Mouse (Mus musculus) T-helper 2 cell (primary cell): Measurements from ENCODE around the gene Ins2.

ENCODE experiments used
- in situ Hi-C: fragments of 300-600 bp; cut with MboI, MseI; formaldehyde crosslinking; loops from one replicate; pipeline ENCODE4 v1.15.1; 2025; ENCODE audit warnings: high pct_unique_total_duplicates

The Ins2 gene

GRCm38 (mm10) chr7:142743281-142743680 is at the start of gene Ins2:
TSS of gene Ins2 (minus strand) at chr7:142743381.
- in situ Hi-C loops: no loop called here

- in situ Hi-C loops: no loop called here
These were observed 49.6 kb upstream of the Ins2 start for GRCm38 (mm10) chr7:142792650-142793275.

- in situ Hi-C loops: no loop called here
These were observed 46.5 kb upstream of the Ins2 start for GRCm38 (mm10) chr7:142789667-142790066.

DNA sequence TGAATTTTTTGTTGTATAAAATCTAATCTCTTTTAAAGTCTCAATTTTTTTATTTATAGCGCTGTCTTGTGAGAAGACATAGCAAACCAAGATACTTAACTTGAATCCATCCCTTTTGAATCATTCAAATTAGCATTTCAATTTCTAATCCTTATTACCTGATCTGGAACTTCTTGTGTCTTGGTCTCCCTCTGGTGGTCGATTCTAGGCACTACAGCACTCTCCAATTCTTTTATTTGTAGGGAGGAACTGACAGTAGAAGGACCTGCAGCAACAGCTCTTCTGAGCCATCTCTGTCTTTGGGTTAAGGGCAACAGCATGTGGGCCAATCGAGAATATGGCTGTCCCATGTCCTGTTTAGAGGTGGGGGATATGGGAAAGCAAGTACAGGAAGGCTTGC is 5.4 kb downstream of the Ins2 start:
- in situ Hi-C loops: no loop called here

GRCm38 (mm10) chr7:142736943-142737490 is 6.2 kb downstream of the Ins2 start:
- in situ Hi-C loops: no loop called here

- in situ Hi-C loops: no loop called here
These were observed 17.2 kb downstream of the Ins2 start for GRCm38 (mm10) chr7:142725973-142726372.

DNA sequence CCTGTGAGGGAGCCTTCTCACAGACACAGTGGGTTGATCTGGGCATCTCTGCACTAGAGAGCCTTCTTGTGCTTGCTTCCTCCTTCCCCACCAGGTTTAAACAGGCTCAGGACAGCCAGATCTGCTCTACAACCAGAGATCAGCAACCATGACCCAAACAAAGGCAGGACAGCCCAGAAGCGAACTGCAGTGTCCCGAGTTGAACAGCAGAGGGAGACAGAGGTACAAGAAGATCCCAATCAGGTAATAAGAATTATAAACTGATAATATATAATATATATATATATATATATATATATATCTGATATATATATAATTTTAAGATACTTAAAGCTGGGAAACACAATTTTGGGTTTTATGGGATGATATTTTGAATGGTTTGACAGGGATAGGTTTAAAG is 22.5 kb downstream of the Ins2 start:
- in situ Hi-C loops: no loop called here

DNA sequence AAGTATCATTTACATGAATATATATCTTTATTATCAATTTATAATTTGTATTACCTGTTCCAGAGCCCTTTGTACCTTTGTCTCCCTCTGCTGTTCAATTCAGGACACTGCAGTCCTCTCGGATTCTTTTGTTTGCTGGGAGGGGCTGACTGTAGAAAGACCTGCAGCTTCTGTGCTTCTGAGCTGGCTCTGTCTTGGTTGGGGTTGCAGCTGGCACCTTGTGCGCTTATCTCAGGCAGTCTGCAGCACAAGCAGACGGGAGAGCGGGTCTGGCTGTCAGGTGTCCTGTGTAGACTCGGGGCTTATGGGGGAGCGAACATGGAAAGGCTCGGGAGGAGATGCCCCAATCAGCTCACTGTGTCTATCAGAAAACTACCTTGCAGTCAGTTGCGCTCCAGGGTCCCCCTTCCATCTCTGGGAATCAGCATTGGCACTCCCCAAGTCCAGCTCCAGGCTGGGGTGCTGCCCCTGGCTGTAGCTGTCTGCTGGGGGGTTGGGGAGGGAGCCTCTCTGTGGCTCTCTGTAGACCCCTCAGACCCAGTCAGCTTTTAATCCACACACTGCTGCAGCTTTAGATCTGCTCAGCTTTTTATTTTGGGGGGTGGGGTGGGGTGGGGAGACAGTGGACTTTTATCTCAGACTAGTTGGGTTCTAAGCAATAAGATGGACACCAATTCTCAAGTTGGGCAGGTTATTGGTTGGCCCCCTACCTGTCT is 28.2 kb downstream of the Ins2 start:
- in situ Hi-C loops: no loop called here

DNA sequence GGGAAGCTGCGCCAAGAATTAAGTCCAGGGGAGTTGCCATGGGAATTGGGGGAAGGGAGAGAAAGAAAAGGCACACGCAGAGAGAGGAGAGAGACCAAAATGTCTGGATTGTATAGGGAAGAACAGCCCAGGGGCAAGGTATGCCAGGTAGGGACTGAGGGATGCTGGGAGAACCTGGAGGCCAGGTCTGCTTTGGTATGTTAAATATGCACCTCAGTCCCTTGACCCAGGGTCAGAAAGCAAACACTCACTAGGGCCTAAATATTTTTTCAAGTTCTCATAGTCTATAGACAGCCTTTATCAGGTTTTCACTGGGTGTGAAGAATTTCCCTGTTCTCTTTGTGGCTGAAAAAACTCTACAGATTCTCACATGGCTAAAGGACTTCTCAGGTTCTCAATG is 36.3 kb downstream of the Ins2 start:
- in situ Hi-C loops: no loop called here

- in situ Hi-C loops: no loop called here
These were observed 43.8 kb downstream of the Ins2 start for GRCm38 (mm10) chr7:142699334-142699860.

GRCm38 (mm10) chr7:142678611-142679010 is 64.6 kb downstream of the Ins2 start:
- in situ Hi-C loops: loop anchor here (5.0 kb wide), 2 partner anchors 71 to 346 kb away; no protein-coding TSS in a partner anchor

GRCm38 (mm10) chr7:142675644-142676043 is 67.5 kb downstream of the Ins2 start:
- in situ Hi-C loops: loop anchor here (5.0 kb wide), 2 partner anchors 68 to 343 kb away; no protein-coding TSS in a partner anchor

DNA sequence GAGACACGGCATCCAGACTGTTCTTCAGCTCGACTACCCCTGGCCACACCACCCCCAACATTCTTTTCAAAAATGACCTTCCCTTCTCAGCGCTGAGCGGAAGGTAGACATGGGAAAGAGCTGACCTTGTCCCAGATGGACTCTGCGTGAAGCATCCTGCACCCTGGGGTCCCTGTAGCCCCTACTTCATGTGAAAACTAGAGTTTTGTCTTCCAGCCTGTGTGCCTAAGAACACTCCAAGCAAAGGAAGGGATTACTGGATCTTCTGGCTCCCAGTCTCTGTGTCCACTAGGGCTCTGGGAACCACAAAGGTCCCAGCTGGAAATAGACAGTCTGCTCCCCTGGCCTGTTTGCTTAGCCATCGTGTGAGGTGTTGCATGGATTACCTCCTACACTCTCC is 68.0 kb downstream of the Ins2 start:
- in situ Hi-C loops: loop anchor here (5.0 kb wide), 2 partner anchors 68 to 343 kb away; no protein-coding TSS in a partner anchor

GRCm38 (mm10) chr7:142672120-142672519 is 71.1 kb downstream of the Ins2 start:
- in situ Hi-C loops: no loop called here

GRCm38 (mm10) chr7:142671067-142671466 is 72.1 kb downstream of the Ins2 start:
- in situ Hi-C loops: no loop called here

DNA sequence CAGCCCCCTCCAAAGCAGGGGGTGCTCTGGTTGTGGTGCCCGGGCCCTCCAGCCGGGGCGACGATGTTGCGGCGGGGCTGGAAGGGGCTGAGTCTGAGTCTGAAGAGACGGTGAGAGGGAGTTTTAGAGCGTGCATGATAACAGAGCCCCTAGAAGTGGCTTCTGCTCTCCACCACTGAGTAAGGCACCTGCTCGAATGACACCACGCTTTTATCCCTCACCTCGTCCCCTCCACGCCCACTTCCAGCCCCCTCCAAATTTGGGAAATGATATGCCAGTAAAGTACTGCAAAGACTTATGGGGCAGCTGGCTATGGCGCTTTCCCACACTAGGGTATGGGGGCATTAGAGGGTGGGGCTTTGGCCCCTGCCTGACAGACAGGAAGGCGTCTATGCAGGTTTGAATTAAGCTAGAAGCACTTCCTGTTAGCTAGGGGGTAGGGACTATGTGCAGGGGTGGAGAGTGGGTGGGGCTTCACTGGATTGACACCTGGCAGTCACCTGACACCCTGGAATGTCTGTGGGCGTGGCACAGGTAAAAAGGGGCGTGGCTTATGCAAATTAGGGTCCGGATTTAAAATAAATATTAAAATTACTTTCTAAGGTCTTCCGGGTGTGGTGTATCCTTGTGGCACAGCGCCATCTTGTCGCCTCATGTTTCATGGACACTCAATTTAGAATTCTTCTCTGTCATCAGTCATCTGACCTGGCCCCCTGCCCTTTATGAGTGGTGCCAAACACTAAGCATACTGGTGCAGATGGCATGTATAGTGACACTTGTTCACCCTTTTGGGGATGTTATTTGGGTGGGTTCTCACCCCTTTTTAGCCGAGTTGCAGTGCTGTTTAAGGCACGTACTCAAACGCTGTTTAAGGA is 73.2 kb downstream of the Ins2 start, which contains the start of gene Gm49394:
Gm49394 (minus strand) TSS at position 192 of the 875 bp plus-strand sequence.
- in situ Hi-C loops: no loop called here

GRCm38 (mm10) chr7:142668328-142668727 is 74.9 kb downstream of the Ins2 start:
- in situ Hi-C loops: no loop called here

GRCm38 (mm10) chr7:142667521-142667920 is 75.7 kb downstream of the Ins2 start:
- in situ Hi-C loops: no loop called here

- in situ Hi-C loops: no loop called here
These were observed 76.5 kb downstream of the Ins2 start, which contains the start of gene Igf2 for GRCm38 (mm10) chr7:142666659-142667058. TSS of gene Igf2 (minus strand) at chr7:142666816.

- in situ Hi-C loops: no loop called here
These were observed 77.1 kb downstream of the Ins2 start for GRCm38 (mm10) chr7:142666109-142666508.

DNA sequence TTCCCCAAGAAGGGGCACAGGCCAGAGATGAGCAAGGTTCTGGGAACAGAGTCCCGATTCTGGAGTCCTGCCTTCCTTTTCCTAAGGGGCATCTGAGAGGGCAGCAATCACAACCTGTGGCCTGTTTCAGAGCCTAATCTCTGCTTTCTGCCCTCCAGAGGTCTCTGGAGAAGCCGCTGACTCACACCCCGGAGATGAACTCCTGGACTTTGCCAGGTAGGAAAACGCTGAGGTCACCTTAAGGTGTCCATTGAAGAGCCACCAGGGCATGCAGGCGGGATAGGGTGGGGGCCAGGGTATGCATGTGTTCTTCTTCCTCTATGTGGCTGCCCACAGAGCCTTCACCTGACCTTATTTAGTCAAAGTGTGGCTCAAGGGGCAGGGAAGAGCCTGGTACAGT is 77.8 kb downstream of the Ins2 start:
- in situ Hi-C loops: no loop called here
